Mouse (Mus musculus) testis, adult 2 months (tissue): ENCODE measurements around the gene Arhgef5. TPM values are rescaled to one million over a fixed set of nuclear protein-coding genes. Genes with fewer than 3 reads are reported as not detected.

ENCODE experiments used
- H3K27ac ChIP-seq: fragments of 200-500 bp; 2 replicates; pipeline ENCODE4 v1.5.1; 2012; ENCODE audit warnings: low read depth, low read length; ENCODE audit not compliant: control insufficient read depth, insufficient read depth
- H3K27me3 ChIP-seq: fragments of 200-500 bp; 2 replicates; pipeline ENCODE4 v1.6.1; 2012; ENCODE audit warnings: mild to moderate bottlenecking, low read length, moderate library complexity; ENCODE audit not compliant: control insufficient read depth, insufficient read depth
- H3K36me3 ChIP-seq: fragments of 200-500 bp; 2 replicates; pipeline ENCODE4 v1.6.1; 2012; ENCODE audit warnings: mild to moderate bottlenecking, low read length; ENCODE audit not compliant: control insufficient read depth, insufficient read depth
- H3K4me1 ChIP-seq: fragments of 200-500 bp; 2 replicates; pipeline ENCODE4 v1.6.1; 2012; ENCODE audit warnings: low read length; ENCODE audit not compliant: control insufficient read depth, insufficient read depth
- H3K4me3 ChIP-seq: fragments of 200-500 bp; 2 replicates; pipeline ENCODE4 v1.5.1; 2012; ENCODE audit warnings: low read depth, mild to moderate bottlenecking, low read length, moderate library complexity, mixed read lengths; ENCODE audit not compliant: control insufficient read depth
- CTCF ChIP-seq: fragments of 200-500 bp; IDR thresholded peaks from 2 replicates; pipeline ENCODE4 v1.5.1; 2012; ENCODE audit warnings: low read depth, mild to moderate bottlenecking, inconsistent platforms, low read length, moderate library complexity; ENCODE audit not compliant: control insufficient read depth, insufficient read depth, insufficient replicate concordance
- POLR2A ChIP-seq: fragments of 200-500 bp; IDR thresholded peaks from 2 replicates; pipeline ENCODE4 v1.6.1; 2012; ENCODE audit warnings: low read depth, mild to moderate bottlenecking, inconsistent platforms, low read length, moderate library complexity; ENCODE audit not compliant: control insufficient read depth
- polyA plus RNA-seq: library from polyadenylated mRNA; depleted of rRNA; stranded (reverse); fragments of >200 nt; gene quantifications from 2 replicates; pipeline ENCODE4 v1.2.3, GENCODE M21; 2012

The Arhgef5 gene
- polyA plus RNA-seq, 1 experiment: 1.5 TPM

DNA sequence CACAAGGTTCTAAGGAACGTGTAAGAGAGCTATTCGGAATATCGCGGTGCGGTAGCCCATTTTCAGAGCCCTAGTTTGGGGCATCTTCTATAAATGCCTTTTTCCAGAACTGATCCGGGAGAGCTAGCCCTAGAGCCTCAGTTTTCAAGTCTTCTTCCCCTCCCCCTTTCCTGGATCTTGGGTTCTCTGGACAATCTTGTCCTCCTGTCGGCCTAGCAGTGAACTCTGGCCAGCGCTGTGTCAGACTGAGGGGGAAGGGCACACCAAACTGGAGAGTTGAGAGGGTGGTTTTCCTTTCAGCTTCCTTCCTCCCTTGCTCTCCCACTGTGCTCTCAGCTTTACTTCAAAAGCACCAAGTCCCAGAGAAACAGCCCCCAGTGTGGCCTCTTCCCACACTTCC lies 974 bp downstream of the Arhgef5 start:
- no peak for TF ChIP-seq POLR2A
- TF ChIP-seq CTCF: no peak

DNA sequence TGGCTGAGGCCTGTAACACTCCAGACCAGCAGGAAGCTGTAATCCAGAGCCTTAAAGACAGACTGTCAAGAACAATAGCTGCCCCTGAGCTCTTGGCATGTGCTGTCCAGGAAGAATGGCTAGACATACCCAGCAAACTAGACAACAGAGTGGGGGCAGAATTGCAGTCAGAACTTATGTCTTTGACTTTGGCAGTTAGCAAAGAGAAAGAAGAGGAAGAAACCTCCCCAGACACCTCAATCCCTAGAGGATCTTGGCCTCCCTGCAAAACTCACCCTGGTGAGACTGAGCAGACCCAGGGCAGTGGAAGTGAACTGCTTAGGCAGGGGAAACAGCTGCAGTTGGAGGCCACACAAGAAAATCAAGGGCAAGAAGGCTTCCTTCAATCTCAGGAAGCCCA lies 7.2 kb downstream of the Arhgef5 start:
- no peak overlapping the region for H3K4me3 ChIP-seq
- H3K27me3 ChIP-seq: no peaks in the 10 kb centered on the region
- H3K27ac ChIP-seq: no peak overlapping the region
- H3K4me1 ChIP-seq: no peaks in the 10 kb centered on the region
- TF ChIP-seq CTCF (no peak), POLR2A (no peak)
- no peaks in the 10 kb centered on the region for H3K36me3 ChIP-seq

More for the DNA sequence above, 974 bp downstream of the Arhgef5 start:
- Histone ChIP-seq H3K4me3 (peak overlapping the region; percentile 82), H3K27ac (no peak overlapping the region; the same call in 1 of the 2 replicates), H3K36me3 (no peaks in the 10 kb centered on the region), H3K4me1 (peaks cover 9% of the 10 kb centered on the region), H3K27me3 (peaks cover 3% of the 10 kb centered on the region; the same call in 1 of the 2 replicates)

DNA sequence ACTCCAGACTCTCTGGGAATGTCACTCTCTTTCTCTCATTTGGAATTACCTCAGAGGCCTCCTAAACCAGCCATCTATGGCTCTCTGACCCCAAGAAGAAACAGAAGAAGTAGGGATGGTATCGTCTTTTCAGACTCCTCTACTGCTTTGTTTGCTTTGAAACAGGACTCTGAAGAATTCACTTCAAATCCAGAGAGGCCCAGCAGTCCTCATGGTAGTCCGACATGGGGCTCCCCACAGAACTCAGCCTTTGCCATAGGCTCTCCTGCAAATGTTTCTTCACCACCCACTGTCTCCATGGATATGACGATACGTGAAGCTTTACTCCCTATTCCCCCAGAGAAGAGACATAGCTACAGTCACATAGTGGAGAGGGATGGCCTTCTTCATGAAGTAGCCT lies 8.7 kb downstream of the Arhgef5 start:
- Histone ChIP-seq H3K27ac (no peak overlapping the region), H3K4me3 (no peak overlapping the region), H3K4me1 (no peaks in the 10 kb centered on the region), H3K36me3 (no peaks in the 10 kb centered on the region), H3K27me3 (no peaks in the 10 kb centered on the region)
- no peak for TF ChIP-seq CTCF
- TF ChIP-seq POLR2A: no peak

DNA sequence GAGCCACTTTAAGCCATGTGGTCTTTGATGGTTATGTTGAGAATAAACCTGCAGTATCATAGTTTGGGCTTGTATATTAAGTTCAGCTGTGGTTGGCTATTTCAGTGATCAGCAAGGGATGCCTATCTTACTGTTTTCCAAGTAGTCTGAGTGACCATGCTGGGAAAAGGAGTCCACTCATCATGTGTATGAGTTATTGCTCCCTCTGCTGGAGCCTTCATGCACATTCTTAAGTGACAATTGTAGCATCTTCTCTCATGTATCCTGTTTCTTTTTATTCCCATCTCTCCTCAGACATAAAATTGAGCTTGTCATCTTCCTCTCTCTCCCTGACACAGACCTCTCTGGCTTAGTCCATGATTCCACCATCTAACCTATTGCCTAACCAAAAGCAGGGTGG lies 12.9 kb downstream of the Arhgef5 start:
- Histone ChIP-seq H3K4me3 (no peak overlapping the region), H3K27me3 (no peaks in the 10 kb centered on the region), H3K36me3 (no peaks in the 10 kb centered on the region), H3K27ac (no peak overlapping the region), H3K4me1 (no peaks in the 10 kb centered on the region)
- TF ChIP-seq CTCF (no peak), POLR2A (no peak)

DNA sequence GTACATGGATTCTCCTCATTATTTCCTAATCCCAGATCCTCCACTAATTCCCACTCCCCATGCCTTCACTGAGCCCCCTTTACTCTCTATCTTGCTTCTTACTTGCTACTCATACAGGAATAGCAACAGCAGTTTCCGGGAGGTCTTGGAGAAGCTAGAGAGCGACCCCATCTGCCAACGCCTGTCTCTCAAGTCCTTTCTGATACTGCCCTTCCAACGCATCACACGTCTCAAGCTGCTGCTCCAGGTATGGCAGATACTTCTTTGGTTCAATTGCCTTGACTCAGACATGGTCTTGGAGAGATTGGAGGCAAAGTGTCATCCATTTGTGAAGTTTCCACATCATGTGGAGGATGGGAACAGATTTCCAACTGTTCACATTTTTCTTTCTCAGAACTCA lies 15.1 kb downstream of the Arhgef5 start:
- TF ChIP-seq CTCF (no peak), POLR2A (no peak)
- no peaks in the 10 kb centered on the region for H3K27me3 ChIP-seq
- no peaks in the 10 kb centered on the region for H3K4me1 ChIP-seq
- no peak overlapping the region for H3K27ac ChIP-seq
- no peak overlapping the region for H3K4me3 ChIP-seq
- no peaks in the 10 kb centered on the region for H3K36me3 ChIP-seq

DNA sequence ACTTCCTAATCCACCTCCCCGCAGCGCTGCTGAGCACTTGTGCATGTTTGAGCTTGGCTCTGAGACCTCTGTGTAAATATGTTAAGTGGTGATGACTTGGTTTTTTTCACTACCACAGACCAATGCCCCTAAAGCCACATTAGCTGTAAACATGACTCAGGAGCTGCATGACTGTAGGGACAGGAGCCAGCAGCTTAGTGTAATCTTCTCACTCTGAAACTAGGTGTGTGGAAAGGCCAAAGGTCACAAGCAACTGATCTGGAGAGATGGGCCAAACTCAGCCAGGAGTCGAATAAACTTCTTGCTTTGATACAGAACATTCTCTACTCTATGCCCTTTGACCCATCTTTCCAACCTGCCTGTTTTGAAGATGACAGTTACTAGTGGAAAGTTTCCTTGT lies 26.7 kb downstream of the Arhgef5 start:
- Histone ChIP-seq H3K27ac (no peak overlapping the region; the same call in 1 of the 2 replicates), H3K27me3 (no peaks in the 10 kb centered on the region), H3K36me3 (no peaks in the 10 kb centered on the region), H3K4me3 (no peak overlapping the region), H3K4me1 (no peaks in the 10 kb centered on the region; the same call in 1 of the 2 replicates)
- no peak for TF ChIP-seq CTCF

DNA sequence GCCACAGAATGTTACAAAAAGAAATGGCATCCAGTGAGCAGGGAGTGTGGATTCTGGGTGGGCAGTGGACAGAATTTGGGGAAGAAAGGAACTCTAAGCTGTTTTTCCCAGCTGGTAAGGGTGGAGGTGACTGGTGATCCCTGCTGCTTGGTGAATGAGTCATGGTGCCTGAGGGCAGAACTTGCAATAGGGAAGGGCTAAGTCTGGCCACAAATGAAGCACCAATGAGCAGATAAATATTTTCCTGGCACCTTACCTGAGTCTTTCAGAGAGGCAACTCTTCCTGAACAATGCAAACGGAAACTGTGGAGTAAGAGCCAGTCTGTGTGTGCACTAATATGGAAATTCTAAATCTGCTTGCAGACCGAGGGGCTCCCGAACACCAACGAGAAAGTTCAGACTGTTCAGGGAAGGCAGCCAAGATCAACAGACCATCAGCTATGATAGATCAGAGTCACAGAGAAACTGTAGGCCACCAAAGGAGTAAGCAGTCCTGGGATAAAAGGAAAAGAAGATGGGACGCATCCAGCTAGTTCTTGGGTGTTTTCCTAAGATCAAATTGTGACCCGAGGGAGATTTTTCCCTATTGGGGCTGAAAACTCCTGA lies 27.2 kb downstream of the Arhgef5 start:
- Histone ChIP-seq H3K4me3 (no peak overlapping the region), H3K36me3 (no peaks in the 10 kb centered on the region), H3K27ac (peak overlapping the region; percentile 47; the same call in 1 of the 2 replicates), H3K27me3 (no peaks in the 10 kb centered on the region), H3K4me1 (no peaks in the 10 kb centered on the region; the same call in 1 of the 2 replicates)
- TF ChIP-seq POLR2A (no peak), CTCF (no peak)
